Mouse (Mus musculus): ENCODE measurements around the gene Ndufb3.

DNA sequence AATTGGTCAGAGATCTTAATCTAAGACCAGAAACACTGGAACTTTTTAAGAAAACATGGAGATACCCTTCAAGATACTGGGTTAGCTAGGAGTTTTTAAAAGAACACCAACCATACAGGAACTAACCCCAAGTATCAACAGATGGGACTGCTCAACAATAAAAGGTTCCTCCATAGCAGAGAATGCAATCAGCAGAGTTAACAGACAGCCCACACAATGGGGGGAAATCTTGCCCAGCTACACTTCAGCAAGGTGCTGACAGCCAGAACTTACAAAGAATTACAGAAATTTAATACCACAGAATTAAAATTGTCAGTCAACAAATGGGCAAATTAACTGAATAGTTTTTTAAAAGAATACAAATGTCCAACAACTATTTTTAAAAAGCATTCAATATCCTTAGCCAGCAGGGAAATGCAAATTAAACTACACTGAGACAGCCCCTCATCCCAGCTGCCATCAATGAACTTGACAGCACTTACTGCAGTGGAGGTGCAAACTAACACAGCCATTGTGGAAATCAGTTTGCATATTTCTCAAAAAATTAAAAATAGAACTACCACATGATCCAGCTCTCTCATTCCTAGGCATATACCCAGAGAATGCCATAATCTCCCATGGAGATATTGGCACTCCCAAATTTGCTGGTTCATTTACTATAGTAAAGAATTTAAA lies 17.6 kb upstream of the Ndufb3 start:
- no peak for TF ChIP-seq CTCF (IDR thresholded peaks at IDR 0.05; ENCODE audit: low read depth)
- TF ChIP-seq EP300 (IDR thresholded peaks at IDR 0.05; ENCODE audit: low read depth) = no peak
